Mouse (Mus musculus) kidney, adult 2 months (tissue): ENCODE measurements around the gene Plxna4.

Experiments used
- CTCF ChIP-seq: fragments of 200-500 bp; conservative IDR thresholded peaks from 2 replicates; pipeline ENCODE4 v1.5.1; 2011; ENCODE audit warnings: low read depth, mild to moderate bottlenecking, control low read depth, low read length, moderate library complexity, mixed read lengths; ENCODE audit not compliant: insufficient read depth, insufficient read length
- POLR2A ChIP-seq: fragments of 200-500 bp; IDR thresholded peaks from one replicate; pipeline ENCODE4 v1.6.1; 2011; ENCODE audit warnings: low read depth, low read length, control low read depth

DNA sequence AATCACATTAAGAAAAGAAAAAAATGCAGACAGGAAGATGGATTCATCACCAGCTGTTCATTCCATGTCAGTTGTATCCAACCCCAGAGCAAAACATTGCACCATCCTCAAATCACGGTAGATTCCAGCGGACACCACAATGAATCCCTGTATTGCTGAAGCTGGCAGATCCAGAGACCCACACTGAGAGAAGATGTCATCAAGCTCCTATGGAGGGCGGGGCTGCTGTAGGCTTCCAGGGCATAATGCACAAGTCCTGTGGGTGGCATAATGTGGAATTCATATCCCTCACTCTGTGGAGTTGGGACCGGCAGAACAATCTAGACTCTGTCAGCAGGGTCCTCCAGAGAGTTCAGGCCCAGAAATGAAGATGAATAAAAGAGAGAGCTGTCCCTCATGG lies 278.8 kb downstream of the Plxna4 start:
- TF ChIP-seq CTCF (no peak), POLR2A (no peak)
